Mouse (Mus musculus) liver, postnatal 0 days (tissue): ENCODE measurements around the gene Zfyve1.

Experiments
- CTCF ChIP-seq: sonication (generic); IDR thresholded peaks from 2 replicates; pipeline ENCODE4 v1.5.1; 2016; ENCODE audit warnings: antibody characterized with exemption, low read depth
- EP300 ChIP-seq: IDR thresholded peaks from 2 replicates; pipeline ENCODE4 v1.6.1; 2016; ENCODE audit warnings: antibody characterized with exemption, low read depth, mild to moderate bottlenecking

- TF ChIP-seq EP300 (no peak), CTCF (no peak)
These were observed 27.3 kb upstream of the Zfyve1 start for GRCm38 (mm10) chr12:83624321-83624720.
